Mouse (Mus musculus) brain, embryonic 18.5 days (tissue): ENCODE measurements at regions not wholly inside any gene's neighbourhood (a gene's known extent, or its start where the extent isn't known, plus 50 kb on each side); places are given as distances from the start of the nearest gene placed in this dataset.

Experiments
- DNase-seq: peaks from one replicate; pipeline ENCODE4 v3.0.0-alpha.2; 2012; ENCODE audit warnings: low read depth, low spot score

DNA sequence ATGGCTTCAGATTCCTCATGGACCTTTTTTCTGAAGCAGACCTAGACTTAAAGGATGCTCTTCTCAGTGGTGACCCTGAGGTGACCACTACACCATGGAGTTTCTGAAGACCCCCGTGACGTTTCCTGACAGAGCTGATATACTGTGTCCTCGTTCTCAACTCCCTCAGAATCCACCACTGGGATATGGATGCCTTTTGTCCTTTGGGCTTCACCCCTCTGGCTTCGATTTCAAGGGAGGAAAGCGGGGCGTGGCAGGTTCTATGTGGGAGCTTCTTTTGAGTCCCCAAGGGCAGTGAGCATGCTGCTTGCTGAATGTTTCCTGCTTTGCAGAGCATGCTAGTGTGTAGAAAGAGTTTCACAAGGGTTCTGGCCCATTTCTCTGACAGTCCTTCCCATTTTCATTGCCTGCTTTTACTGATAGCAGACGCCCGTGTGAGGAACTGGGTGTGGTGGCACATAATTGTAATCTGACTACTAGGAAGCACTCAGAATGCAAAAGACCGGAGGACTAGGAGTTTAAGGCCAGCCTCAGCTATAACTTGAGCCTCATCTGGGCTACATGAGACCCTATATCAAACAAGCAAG is 204.0 kb upstream of the Id2 start:
- DNase-seq = no peak

DNA sequence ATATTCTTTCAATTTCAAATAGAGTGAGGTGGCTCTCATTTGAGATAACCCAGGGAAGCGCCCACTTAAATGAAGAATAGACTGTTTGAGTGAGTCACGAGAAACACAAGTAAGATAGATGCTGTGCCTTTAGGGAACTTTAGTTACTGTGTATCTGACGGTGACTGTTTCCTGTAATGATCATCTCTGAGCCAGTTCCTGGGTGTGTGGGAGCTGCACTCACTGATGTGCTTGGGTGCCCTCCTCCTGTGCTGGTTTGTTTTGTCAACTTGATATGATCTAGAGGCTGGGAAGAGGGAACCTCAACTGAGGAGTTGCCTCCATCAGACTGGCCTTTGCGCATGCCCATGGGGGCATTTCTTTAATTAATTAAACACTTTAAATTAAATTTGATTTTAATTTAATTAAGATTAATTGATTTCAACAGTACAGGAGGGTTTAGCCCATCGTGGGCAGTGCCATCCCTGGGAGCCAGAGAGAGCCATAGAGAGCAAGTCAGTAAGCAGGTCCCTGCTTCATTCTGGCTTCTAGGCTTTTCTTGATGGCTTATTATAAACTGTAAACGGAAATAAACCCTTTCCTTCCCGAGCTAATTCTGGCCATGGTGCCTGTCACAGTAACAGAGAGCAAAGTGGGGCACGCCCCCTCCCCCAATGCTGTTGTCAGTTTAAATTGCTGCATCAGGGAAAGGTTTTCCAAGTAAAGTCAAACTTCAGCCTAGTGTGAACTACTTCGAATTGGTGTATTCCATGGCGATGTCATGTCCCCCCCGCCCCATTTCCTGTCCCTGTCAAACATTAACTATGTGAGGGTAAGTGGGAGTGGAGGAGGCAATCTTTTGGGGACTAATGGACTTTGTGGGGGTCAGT is 202.9 kb upstream of the Id2 start:
- DNase-seq = no peak

DNA sequence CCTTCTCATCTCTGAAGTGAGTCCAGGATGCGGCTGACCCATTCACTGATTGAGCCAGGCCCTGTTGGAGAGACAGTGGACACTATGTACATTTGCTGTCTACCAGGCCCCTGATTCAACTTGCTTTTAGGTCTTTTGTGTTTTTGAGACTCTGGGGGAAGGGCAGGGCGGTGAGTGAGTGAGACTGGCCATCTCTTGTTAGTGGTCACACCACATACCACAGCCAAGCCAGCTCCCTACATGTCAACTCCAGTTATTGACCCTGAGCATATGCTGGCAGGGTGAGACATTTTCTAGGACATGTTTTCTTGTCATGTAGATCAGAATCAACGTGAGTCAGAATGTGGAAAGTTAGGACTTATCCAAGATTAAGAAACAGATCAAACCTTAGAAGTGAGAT is 201.8 kb upstream of the Id2 start:
- no peak for DNase-seq

GRCm38 (mm10) chr12:25297960-25298359 is 201.0 kb upstream of the Id2 start:
- DNase-seq = no peak

DNA sequence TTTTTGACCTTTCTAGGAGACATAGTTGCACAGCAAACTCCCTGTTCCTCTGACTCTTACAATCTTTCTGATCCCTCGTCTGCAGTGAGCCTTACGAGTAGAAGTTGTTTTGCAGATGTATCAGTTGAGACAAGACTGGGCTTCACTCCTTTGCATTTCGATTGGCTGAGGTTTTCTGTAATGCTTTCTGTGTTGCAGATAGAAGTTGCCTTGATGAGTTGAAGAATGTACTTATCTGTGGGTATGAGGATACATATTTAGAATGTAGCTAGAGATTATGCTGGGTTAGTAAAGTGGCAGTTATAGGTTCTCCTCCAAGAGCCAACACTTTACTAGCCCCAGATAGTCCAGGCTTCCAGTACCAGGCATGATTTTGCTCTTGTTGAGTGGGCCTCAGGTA is 199.7 kb upstream of the Id2 start:
- DNase-seq = no peak

GRCm38 (mm10) chr12:25294179-25295025 is 197.5 kb upstream of the Id2 start:
- DNase-seq = no peak

- no peak for DNase-seq
Measured at GRCm38 (mm10) chr12:25293470-25294178, 196.7 kb upstream of the Id2 start.

GRCm38 (mm10) chr12:25289381-25289780 is 192.4 kb upstream of the Id2 start:
- DNase-seq = no peak

DNA sequence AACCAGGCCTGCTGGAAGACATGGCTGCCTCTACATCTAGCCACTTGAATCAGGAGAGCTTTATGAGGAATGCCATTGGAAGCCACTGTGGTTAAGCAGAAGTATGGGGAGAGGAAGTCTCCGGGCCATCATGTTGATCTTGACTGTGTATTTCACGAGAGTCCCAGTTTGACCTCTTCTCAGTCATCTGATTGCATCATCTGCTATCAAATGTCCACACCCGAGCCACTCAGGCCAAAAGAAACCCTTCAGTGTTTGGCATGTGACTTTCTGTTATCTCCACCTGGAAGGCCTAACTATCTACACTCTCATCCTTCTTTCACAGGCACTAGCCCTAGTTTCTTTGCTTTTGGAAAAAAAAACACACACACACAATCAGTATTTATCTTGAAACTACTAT is 186.9 kb upstream of the Id2 start:
- DNase-seq = no peak

GRCm38 (mm10) chr12:25281438-25281837 is 184.5 kb upstream of the Id2 start:
- DNase-seq = no peak

DNA sequence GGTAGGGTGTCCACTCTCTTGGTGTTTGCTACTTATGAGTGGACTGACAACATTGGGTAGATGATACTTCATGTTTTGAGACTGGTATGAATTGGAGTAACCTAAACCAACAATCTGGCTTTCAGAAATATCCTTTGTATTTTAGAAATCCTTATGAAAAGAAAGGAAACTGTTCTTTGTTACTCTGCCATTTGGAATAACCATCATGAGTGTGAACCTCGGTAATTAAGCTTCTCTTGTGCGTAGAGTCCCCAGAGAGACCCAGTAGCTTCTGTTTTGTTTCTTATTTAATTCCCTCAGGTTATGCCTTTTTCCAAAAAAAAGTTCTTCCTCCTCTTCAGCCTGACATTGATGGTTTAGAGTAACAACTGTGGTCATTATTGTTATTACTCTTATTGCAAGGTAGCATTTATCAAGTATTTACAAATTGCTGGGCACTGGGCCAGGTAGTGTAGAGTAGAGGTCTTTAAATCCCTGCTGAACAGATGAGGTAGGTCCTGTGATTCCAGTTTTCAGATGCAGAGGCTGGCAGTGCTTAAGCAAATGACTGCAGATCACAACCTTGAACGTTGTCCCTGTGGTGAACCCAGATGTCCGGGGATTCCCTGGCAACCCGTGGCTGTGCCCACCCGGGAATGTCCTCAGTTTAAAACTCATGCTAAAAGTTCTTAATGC is 176.8 kb upstream of the Id2 start:
- no peak for DNase-seq

DNA sequence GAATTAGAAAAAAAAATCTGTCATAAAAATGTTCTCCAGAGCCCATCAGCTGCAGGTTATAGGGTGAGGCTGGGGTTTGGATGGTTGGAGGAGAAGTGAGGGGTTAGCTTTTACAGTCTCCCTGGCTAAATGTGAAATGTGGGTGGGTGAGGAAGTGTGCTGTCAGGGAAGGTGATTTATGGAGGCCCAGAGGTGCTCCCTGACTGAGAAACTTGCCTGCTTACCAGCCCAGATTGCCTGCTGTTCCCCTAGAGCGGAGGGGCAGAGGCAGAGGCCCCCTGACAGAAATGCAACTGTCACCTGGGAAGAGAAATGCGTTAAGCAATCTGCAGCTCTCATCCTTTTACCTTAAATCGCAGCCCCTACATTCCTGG is 175.8 kb upstream of the Id2 start:
- no peak for DNase-seq

DNA sequence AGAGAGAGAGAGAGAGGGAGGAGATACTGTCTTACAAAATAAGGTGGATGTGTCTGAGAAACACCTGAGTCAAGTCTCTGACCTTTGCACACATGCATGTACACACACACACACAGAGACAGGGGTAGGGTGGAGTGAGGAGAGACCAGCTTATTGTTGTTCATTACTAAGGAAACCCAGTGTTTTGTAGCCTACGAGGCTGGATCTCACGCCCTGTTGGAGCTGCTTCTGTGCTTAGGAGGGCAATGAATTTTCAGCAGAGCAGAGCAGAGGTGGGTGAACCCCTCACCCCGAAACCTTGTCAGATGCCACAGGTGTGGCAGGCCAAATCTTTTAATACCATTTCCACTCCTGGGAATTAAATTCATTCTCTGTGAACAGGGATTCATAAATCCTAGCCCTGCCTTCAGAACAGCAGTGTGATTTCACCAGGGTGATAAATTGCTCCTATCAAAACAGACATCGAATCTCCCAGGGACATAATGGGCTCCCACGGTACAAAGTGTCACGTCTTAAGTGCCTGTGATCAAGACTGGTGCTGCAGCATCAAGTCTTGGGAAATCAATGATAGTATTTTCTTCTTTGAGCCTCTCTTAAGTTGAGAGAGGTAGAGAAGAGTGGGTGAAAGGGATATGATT is 175.3 kb upstream of the Id2 start:
- no peak for DNase-seq

GRCm38 (mm10) chr12:25269878-25270277 is 172.9 kb upstream of the Id2 start:
- DNase-seq = no peak

DNA sequence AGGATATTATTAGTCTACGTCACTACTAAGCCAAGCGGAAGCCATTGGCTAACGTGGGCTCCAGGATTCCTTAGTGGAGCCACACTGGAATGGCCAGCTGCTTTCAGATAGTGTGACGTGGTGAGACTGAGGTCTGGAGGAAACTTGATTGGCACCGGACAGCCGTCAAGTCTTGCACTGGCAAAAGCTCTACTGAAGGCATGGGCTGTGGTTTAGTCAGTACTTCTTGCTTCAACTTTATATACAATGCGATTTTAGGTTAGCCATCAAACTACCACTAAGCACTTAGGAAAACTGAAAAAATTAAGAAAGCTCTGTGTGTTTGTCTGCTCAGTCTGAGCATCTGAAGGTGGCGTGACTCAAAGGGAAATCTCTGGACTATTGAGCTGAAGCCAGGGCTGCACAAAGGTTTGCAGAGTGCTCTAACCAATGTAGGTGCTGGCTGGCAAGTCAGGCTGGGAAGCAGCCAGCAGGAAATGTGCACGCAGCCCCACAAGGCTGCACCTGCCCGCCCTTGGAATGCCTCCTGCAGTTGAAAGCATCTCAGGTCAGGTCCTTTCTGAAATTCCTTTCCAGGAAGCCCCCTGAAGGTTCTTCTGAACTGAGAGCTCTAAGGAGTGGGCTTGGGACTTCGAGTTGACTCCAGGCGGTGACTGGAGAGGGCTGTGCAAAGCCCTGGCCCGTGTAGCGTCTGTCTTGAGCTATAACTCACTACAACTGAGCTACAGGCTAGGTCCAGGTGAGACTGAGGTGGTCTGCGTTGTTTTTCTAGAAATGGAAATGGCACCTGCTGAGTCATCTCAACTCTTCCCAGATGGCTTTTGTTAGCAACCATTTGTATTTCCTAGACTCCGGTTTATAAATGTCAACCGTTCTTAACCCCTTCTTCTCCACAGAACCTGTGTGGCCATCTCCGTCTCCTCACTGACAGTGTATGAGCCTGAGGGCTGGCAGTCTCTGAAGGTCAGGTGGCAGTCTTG is 172.2 kb upstream of the Id2 start:
- DNase-seq = no peak

GRCm38 (mm10) chr12:25268323-25268722 is 171.4 kb upstream of the Id2 start:
- no peak for DNase-seq

- no peak for DNase-seq
Measured at GRCm38 (mm10) chr12:25267572-25268115, 170.7 kb upstream of the Id2 start.

DNA sequence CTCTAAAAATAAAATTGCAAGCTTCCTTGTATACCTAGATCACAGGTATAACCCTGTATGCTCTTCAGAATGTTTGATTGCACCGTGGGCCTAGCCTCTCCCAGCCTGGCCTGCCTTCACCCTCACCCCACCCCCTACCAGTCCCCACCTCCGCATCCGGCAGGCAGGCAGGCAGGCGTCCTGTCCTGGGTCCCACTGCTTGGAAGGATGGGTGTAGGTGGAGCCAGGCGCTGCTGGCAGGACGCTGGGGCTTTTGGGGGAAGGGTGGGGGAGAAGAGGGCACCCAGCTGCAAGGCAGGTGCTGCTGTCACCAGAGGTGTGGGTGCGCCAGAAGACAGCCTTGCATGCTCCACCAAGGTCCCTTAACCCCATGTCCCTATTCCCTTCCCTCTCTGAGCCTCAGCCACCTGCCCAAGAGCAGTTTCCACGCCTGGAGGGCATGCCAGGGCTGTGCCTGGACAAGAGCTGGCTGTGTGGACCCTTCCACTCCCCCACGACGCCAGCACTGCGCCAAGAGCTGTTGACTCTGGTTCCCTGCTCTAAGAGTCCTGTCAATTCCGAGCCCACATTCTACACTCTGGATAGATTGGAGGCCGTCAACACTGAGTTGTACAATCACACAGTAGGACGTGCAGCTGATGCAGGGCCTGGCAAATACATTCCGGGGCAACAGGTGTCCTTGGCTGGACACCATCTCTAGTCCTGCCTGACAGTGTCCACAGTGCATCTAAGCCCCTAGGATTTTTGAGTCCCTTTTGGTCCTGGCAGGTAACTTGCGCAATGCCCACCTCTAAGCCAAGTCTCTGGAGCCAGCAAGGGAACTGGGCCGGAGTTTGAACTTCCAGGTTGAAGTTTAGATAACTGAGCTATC is 170.0 kb upstream of the Id2 start:
- no peak for DNase-seq
